Mouse (Mus musculus): ENCODE measurements around the gene Chchd5. TPM values are rescaled to one million over a fixed set of nuclear protein-coding genes. Genes with fewer than 3 reads are reported as not detected.

Chchd5 gene
- polyA plus RNA-seq, 1 experiment, result 2.6 TPM

- TF ChIP-seq GATA1 (IDR thresholded peaks at IDR 0.05; ENCODE audit: low read length), result no peak
Measured at GRCm38 (mm10) chr2:129132231-129132630, 2.7 kb downstream of the Chchd5 start.

GRCm38 (mm10) chr2:129133006-129133805, 3.7 kb downstream of the Chchd5 start:
- no peak for TF ChIP-seq GATA1 (IDR thresholded peaks at IDR 0.05; ENCODE audit: low read length)

DNA sequence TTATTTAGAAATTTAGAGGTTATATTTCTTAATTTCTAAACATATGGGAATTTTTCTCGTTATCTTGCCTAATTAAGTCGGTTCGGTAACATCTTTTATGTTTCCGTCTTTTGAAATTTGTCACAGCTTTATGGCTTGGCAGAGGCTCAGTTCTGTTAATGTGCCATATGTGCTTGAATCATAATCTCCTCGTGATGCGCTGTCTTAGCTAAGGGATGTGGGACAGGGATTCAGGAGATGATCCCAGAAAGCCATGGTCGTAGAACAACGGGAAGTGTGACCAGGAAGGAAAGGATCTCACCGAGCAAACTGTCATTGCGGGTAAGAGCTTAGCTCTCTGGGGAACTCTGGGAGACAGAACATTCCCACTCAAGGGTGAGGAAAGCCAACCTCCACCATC, 10.4 kb downstream of the Chchd5 start:
- no peak for TF ChIP-seq GATA1 (IDR thresholded peaks at IDR 0.05; ENCODE audit: low read length)

- no peak for TF ChIP-seq GATA1 (IDR thresholded peaks at IDR 0.05; ENCODE audit: low read length)
Measured at GRCm38 (mm10) chr2:129148836-129149235, 19.3 kb downstream of the Chchd5 start.

DNA sequence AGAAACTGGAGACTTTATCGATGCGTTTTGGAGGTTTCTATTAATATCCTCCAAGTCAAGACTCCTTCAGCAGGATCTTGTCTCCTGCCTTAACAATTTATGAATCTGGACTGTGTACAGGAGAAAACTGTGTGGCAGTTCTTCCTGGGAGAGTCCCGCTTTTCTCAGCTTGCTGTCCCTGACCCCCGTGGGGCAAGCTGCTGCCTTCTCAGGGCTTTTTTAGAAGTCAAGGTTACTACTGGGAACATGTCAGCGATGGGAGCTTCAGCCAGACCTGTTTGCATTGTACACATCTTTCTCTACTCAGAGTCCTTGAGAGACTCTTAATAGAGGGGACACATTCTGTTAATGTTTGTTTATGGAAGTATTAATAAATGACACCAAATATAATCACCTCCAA, 20.9 kb downstream of the Chchd5 start:
- no peak for TF ChIP-seq GATA1 (IDR thresholded peaks at IDR 0.05; ENCODE audit: low read length)

GRCm38 (mm10) chr2:129151111-129151510, 21.6 kb downstream of the Chchd5 start:
- TF ChIP-seq GATA1 (IDR thresholded peaks at IDR 0.05; ENCODE audit: low read length), result no peak

DNA sequence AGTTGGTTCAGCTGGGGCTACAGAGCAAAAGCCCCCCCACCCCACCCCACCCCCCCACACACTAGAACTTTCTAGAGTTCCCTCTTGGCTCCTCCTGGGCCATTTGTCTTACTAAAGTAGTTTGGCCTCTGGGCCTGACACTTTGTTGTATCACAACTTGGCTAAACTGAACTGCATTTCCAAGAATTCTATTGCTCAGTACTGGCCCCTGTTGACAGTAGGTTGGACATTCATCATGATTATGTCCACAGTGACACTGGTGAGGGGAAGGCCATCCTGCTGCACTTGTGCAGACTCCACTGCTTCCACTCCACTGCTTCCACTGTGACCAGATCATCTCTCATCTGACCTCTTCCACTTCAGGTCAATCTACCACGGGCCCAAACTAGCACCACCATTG, 23.3 kb downstream of the Chchd5 start:
- TF ChIP-seq GATA1 (IDR thresholded peaks at IDR 0.05; ENCODE audit: low read length), result no peak

DNA sequence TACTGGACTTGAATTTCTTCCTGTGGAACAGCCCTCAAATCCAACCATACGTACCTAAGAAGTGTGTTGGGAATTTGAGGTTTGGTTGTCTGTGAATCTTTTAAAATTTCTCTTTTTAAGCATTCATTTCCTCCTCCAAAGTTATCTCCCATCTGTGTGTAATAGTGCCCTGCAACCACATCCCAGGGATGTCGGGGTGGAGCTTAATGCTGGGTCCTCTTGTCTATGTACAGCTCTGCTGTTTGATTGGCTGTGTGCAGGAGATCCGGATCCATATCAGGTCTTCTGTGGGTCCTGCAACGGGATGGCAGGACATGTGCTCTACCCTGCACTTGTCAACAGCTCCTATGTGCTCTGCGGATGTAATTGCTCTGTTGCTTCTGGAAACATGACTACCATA, 35.3 kb downstream of the Chchd5 start:
- no peak for TF ChIP-seq GATA1 (IDR thresholded peaks at IDR 0.05; ENCODE audit: low read length)

DNA sequence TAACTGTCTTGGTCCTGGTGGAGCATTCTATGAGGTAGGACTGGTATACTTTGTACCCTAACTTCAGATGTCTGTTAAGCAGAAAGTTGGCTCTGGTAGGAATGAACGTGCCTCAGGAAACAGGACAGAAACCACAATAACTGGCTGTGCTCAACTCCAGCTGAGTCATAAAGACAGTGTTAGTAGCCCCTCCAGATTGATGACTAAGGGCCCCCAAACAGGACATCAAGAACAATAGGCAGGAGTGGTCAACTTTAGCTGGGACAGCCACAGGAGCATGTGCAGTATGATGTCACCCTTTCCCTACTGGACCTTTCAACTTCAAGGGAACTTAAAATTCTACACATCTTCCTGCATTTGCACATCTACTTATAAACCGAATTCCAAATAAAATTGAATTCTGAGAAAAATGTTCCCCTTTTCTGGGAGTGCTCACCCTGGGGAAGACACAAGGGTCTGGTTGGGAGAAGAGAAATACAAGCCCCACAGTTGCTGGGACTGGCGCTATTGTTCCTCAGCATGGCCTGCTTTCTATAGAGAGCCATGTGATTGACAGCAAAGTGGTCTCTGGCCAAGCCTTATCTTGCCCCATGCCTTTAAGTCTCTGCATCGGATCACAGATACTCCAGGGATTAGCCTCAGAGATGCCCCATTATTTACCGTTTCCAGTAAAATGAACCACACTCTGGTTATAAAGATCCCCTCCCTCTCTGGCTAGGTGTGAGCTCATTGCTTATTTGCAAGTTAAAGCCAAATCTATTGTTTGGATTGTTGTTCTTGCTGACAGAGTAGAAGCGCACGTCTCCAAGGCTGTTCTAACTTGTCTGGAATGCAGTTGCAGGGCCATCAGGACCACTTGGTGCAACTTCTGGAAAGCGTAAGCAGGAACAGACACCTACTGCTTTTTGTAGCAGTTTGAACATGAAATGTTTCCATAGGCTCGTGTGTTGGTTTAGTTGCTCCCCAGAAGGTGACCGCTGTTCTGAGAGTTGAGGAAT, 37.3 kb downstream of the Chchd5 start:
- no peak for TF ChIP-seq GATA1 (IDR thresholded peaks at IDR 0.05; ENCODE audit: low read length)

DNA sequence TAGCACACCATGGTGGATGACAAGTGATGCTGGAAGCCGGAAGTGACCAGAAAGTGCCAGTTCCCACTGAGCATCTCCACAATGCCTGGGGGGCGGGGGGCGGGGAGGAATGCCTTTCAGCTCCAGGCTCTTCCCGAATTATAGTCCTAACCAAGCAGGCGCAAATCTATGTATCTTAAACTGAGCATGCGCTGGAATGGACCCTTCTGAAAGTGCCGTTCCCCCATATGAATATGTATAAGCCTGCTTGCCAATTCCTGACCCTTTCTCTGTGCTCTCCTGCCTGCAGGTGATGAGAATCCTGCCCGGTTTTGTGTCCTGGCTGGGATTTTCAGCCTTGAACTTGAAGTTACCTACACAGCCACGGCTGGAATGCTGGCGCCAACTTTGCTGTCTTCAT, 43.9 kb downstream of the Chchd5 start:
- TF ChIP-seq GATA1 (IDR thresholded peaks at IDR 0.05; ENCODE audit: low read length), result no peak

DNA sequence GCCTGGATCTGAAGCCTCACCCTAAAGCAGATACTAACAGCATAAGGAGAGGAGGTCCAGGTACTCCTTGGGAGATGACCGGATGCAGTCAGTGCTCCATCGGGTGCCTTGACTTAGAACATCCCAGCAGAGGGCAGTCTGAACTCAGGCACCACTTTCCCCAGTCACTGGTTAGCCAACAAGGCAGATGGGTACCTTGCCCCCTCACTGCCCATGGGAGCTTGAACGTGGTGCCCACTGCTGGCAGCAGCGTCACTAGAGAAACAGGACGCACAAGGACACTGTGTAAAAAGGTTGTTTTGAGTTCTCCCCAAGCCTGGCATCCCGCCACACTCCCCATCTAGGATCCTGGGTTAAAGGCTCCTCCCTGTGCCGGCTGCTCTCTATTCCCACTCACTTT, 45.0 kb downstream of the Chchd5 start:
- no peak for TF ChIP-seq GATA1 (IDR thresholded peaks at IDR 0.05; ENCODE audit: low read length)

DNA sequence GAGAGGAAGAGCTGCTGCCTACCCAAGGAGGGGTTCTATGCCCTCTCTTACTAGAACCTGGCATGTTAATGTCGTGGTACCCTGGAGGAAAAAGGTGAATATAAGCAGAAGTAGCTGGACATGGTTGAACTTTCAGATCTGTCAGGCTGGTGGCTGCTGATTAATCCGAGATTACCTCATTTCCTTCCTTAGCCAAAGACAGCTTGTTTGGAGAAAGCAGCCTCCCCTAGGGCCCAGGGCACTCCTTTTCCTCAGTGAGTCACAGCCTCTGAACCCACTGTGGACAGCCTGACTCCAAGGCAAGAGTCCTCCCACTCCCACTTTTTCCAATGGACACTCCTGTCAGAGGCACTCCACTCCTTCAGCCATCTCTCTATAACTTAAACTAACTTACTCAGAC, 46.1 kb downstream of the Chchd5 start:
- no peak for TF ChIP-seq GATA1 (IDR thresholded peaks at IDR 0.05; ENCODE audit: low read length)

GRCm38 (mm10) chr2:129176676-129177420, 47.3 kb downstream of the Chchd5 start:
- TF ChIP-seq GATA1 (IDR thresholded peaks at IDR 0.05; ENCODE audit: low read length), result no peak

DNA sequence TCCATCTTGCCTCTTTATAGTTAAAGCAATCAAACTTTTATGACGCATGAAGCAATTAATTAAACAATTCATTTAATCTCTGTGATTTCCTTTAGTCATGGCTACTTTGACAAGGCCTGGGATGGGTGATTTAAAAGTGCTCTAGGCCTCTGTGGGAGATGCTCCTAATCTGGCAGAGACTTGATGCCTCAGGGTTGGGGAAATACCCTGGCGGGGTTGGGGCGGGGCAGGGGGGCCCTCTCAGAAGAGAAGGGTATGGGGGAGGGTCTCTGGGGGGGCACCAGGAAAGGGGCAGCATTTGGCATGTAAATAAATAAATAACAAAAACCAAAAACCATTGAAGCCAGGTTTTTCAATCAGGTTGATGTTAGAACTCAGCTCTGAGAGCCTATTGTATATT, 48.2 kb downstream of the Chchd5 start:
- TF ChIP-seq GATA1 (IDR thresholded peaks at IDR 0.05; ENCODE audit: low read length), result no peak

GRCm38 (mm10) chr2:129178182-129178908, 48.8 kb downstream of the Chchd5 start:
- TF ChIP-seq GATA1 (IDR thresholded peaks at IDR 0.05; ENCODE audit: low read length), result no peak

All from G1E-ER4 (cell line).